Mouse (Mus musculus) testis, adult 2 months (tissue): ENCODE results near the gene Gm28635. TPM values are rescaled to one million over a fixed set of nuclear protein-coding genes. Genes with fewer than 3 reads are reported as not detected.

ENCODE experiments used
- H3K27ac ChIP-seq: fragments of 200-500 bp; 2 replicates; pipeline ENCODE4 v1.5.1; 2012; ENCODE audit warnings: low read depth, low read length; ENCODE audit not compliant: control insufficient read depth, insufficient read depth
- H3K27me3 ChIP-seq: fragments of 200-500 bp; 2 replicates; pipeline ENCODE4 v1.6.1; 2012; ENCODE audit warnings: mild to moderate bottlenecking, low read length, moderate library complexity; ENCODE audit not compliant: control insufficient read depth, insufficient read depth
- H3K36me3 ChIP-seq: fragments of 200-500 bp; 2 replicates; pipeline ENCODE4 v1.6.1; 2012; ENCODE audit warnings: mild to moderate bottlenecking, low read length; ENCODE audit not compliant: control insufficient read depth, insufficient read depth
- H3K4me1 ChIP-seq: fragments of 200-500 bp; 2 replicates; pipeline ENCODE4 v1.6.1; 2012; ENCODE audit warnings: low read length; ENCODE audit not compliant: control insufficient read depth, insufficient read depth
- H3K4me3 ChIP-seq: fragments of 200-500 bp; 2 replicates; pipeline ENCODE4 v1.5.1; 2012; ENCODE audit warnings: low read depth, mild to moderate bottlenecking, low read length, moderate library complexity, mixed read lengths; ENCODE audit not compliant: control insufficient read depth
- CTCF ChIP-seq: fragments of 200-500 bp; IDR thresholded peaks from 2 replicates; pipeline ENCODE4 v1.5.1; 2012; ENCODE audit warnings: low read depth, mild to moderate bottlenecking, inconsistent platforms, low read length, moderate library complexity; ENCODE audit not compliant: control insufficient read depth, insufficient read depth, insufficient replicate concordance
- POLR2A ChIP-seq: fragments of 200-500 bp; IDR thresholded peaks from 2 replicates; pipeline ENCODE4 v1.6.1; 2012; ENCODE audit warnings: low read depth, mild to moderate bottlenecking, inconsistent platforms, low read length, moderate library complexity; ENCODE audit not compliant: control insufficient read depth
- polyA plus RNA-seq: library from polyadenylated mRNA; depleted of rRNA; stranded (reverse); fragments of >200 nt; gene quantifications from 2 replicates; pipeline ENCODE4 v1.2.3, GENCODE M21; 2012

Gm28635 gene
- polyA plus RNA-seq, 1 experiment: not detected

DNA sequence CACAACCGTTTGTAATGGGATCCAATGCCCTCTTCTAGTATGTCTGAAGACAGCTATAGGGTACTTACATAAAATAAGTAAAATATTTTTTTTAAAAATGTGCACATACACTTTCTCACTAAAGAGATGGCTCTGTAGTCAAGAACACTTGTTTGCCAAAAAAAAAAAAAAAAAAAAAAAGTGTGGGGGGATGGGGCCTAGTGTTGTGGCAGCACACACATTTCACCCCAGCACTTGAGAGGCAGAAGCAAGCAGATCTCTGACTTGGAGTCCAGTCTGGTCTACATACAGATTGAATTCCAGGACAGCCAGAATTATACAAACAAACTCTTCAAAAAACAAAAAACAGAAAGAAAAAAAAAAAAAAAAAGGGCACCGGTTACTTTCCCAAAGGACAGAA, 42.9 kb upstream of the Gm28635 start:
- no peak overlapping the region for H3K27ac ChIP-seq
- peaks cover 2% of the 10 kb centered on the region; the same call in 1 of the 2 replicates for H3K4me1 ChIP-seq
- no peak overlapping the region for H3K4me3 ChIP-seq
- no peak for TF ChIP-seq CTCF
- no peak for TF ChIP-seq POLR2A
- H3K36me3 ChIP-seq: peaks cover 2% of the 10 kb centered on the region; the same call in 1 of the 2 replicates
- H3K27me3 ChIP-seq: no peaks in the 10 kb centered on the region

- peaks cover 2% of the 10 kb centered on the region; the same call in 1 of the 2 replicates for H3K4me1 ChIP-seq
- TF ChIP-seq CTCF (no peak), POLR2A (no peak)
These were observed 39.5 kb upstream of the Gm28635 start for GRCm38 (mm10) chr2:84717357-84717756.

GRCm38 (mm10) chr2:84716423-84717355, 38.8 kb upstream of the Gm28635 start:
- Histone ChIP-seq H3K36me3 (no peaks in the 10 kb centered on the region), H3K4me1 (peaks cover 2% of the 10 kb centered on the region; the same call in 1 of the 2 replicates), H3K27ac (peak overlapping the region; percentile 99), H3K27me3 (no peaks in the 10 kb centered on the region), H3K4me3 (peak overlapping the region; percentile 86)
- no peak for TF ChIP-seq CTCF
- TF ChIP-seq POLR2A: no peak

More at GRCm38 (mm10) chr2:84717357-84717756, 39.5 kb upstream of the Gm28635 start:
- no peak overlapping the region for H3K27ac ChIP-seq
- H3K4me3 ChIP-seq: peak overlapping the region; percentile 73
- H3K27me3 ChIP-seq: no peaks in the 10 kb centered on the region
- no peaks in the 10 kb centered on the region for H3K36me3 ChIP-seq

GRCm38 (mm10) chr2:84715562-84716361, 37.9 kb upstream of the Gm28635 start:
- Histone ChIP-seq H3K36me3 (no peaks in the 10 kb centered on the region), H3K27me3 (no peaks in the 10 kb centered on the region), H3K27ac (peak overlapping the region; percentile 99), H3K4me1 (peaks cover 2% of the 10 kb centered on the region; the same call in 1 of the 2 replicates), H3K4me3 (peak overlapping the region; percentile 86)
- TF ChIP-seq POLR2A: 0 out of 2 replicates have a peak, but pooled peaks have one; percentile 43
- no peak for TF ChIP-seq CTCF

- no peaks in the 10 kb centered on the region for H3K27me3 ChIP-seq
- peaks cover 3% of the 10 kb centered on the region for H3K36me3 ChIP-seq
- H3K4me3 ChIP-seq: peak within 1 kb of the TSS; percentile 86
- peaks cover 2% of the 10 kb centered on the region; the same call in 1 of the 2 replicates for H3K4me1 ChIP-seq
- peak; percentile 83 for TF ChIP-seq POLR2A
- no peak for TF ChIP-seq CTCF
- H3K27ac ChIP-seq: peak within 1 kb of the TSS; percentile 99
These were observed 37.1 kb upstream of the Gm28635 start, which contains the start of gene Zdhhc5 for GRCm38 (mm10) chr2:84714811-84715561. Gene Zdhhc5 (minus strand): TSS chr2:84715180.

GRCm38 (mm10) chr2:84714422-84714810, 36.6 kb upstream of the Gm28635 start:
- peaks cover 2% of the 10 kb centered on the region; the same call in 1 of the 2 replicates for H3K4me1 ChIP-seq
- no peaks in the 10 kb centered on the region for H3K27me3 ChIP-seq
- no peak for TF ChIP-seq CTCF
- no peak for TF ChIP-seq POLR2A

More at GRCm38 (mm10) chr2:84714422-84714810, 36.6 kb upstream of the Gm28635 start:
- peak overlapping the region; percentile 97 for H3K27ac ChIP-seq
- peaks cover 3% of the 10 kb centered on the region for H3K36me3 ChIP-seq
- H3K4me3 ChIP-seq: peak overlapping the region; percentile 86
